Mouse (Mus musculus): ENCODE results near the gene Erc2. TPM values are rescaled to one million over a fixed set of nuclear protein-coding genes. Genes with fewer than 3 reads are reported as not detected.

Erc2 gene
- 10 to 100 TPM in 1 of 2 experiments, 1 to 10 TPM in 1; 4.7 to 10.2 TPM for total RNA-seq (2021)
- long read RNA-seq, experiment 1, partial matches to known transcripts: 1 of 2 reads
- long read RNA-seq, experiment 1, other reads (novel, unspliced or antisense): 1 of 2 reads
- long read RNA-seq, experiment 2: 0 reads

- peak; percentile 86 to 90 for DNase-seq
Measured at GRCm38 (mm10) chr14:27622176-27622922, at the start of gene Erc2. Gene Erc2, plus strand, starts transcription at chr14:27622428.

- DNase-seq: no peak
Measured at GRCm38 (mm10) chr14:27578443-27578842, 43.8 kb upstream of the Erc2 start.

GRCm38 (mm10) chr14:27589616-27590015 is 32.6 kb upstream of the Erc2 start:
- peak; percentile 56 to 62 for DNase-seq

- no peak for DNase-seq
Measured at GRCm38 (mm10) chr14:27592163-27592562, 30.1 kb upstream of the Erc2 start.

GRCm38 (mm10) chr14:27596265-27596664 is 26.0 kb upstream of the Erc2 start:
- DNase-seq: peak; percentile 88 to 93

GRCm38 (mm10) chr14:27602136-27602535 is 20.1 kb upstream of the Erc2 start:
- DNase-seq: peak; percentile 79 to 84

- DNase-seq: no peak
Measured at GRCm38 (mm10) chr14:27607419-27607818, 14.8 kb upstream of the Erc2 start.

GRCm38 (mm10) chr14:27613766-27614165 is 8.5 kb upstream of the Erc2 start:
- DNase-seq: no peak

GRCm38 (mm10) chr14:27617286-27617685 is 4.9 kb upstream of the Erc2 start:
- DNase-seq: no peak

GRCm38 (mm10) chr14:27621576-27621975 is 652 bp upstream of the Erc2 start:
- no peak for DNase-seq

- no peak for DNase-seq
Measured at GRCm38 (mm10) chr14:27622923-27623219, 643 bp downstream of the Erc2 start.

- peak; percentile 37 to 49 for DNase-seq
Measured at GRCm38 (mm10) chr14:27623368-27623767, 1.1 kb downstream of the Erc2 start.

GRCm38 (mm10) chr14:27628701-27629100 is 6.5 kb downstream of the Erc2 start:
- peak in 1 of 2 experiments; percentile 16 for DNase-seq

GRCm38 (mm10) chr14:27629369-27630012 is 7.3 kb downstream of the Erc2 start:
- DNase-seq: no peak

GRCm38 (mm10) chr14:27630973-27631640 is 8.9 kb downstream of the Erc2 start:
- DNase-seq: no peak

- no peak for DNase-seq
Measured at GRCm38 (mm10) chr14:27634761-27635160, 12.5 kb downstream of the Erc2 start.

- DNase-seq: no peak
Measured at GRCm38 (mm10) chr14:27636556-27636955, 14.3 kb downstream of the Erc2 start.

- no peak for DNase-seq
Measured at GRCm38 (mm10) chr14:27641382-27641781, 19.2 kb downstream of the Erc2 start.

- no peak for DNase-seq
Measured at GRCm38 (mm10) chr14:27642981-27643380, 20.8 kb downstream of the Erc2 start.

GRCm38 (mm10) chr14:27654670-27655069 is 32.4 kb downstream of the Erc2 start:
- DNase-seq: no peak

GRCm38 (mm10) chr14:27658616-27659015 is 36.4 kb downstream of the Erc2 start:
- DNase-seq: no peak

GRCm38 (mm10) chr14:27661466-27661865 is 39.2 kb downstream of the Erc2 start:
- no peak for DNase-seq

- no peak for DNase-seq
Measured at GRCm38 (mm10) chr14:27662251-27662650, 40.0 kb downstream of the Erc2 start.
